Mouse (Mus musculus) inflammation-experienced regulatory T-cells, adult 6 months (primary cell): ENCODE data around the gene Slc35f6. TPM values are rescaled to one million over a fixed set of nuclear protein-coding genes. Genes with fewer than 3 reads are reported as not detected.
A peak's percentile ranks its signal among the peaks of the same experiment; 100 is the strongest.

ENCODE experiments used
- ATAC-seq: one replicate; pipeline ENCODE4 v1.8.0; 2017
- polyA plus RNA-seq, 3 experiments: library from polyadenylated mRNA; unstranded; fragments of 100-300 nt; shearing (Covaris generic); gene quantifications; one replicate each; pipeline ENCODE4 v1.2.1; 2017

Gene Slc35f6
- polyA plus RNA-seq, 3 experiments from 2014 or later = 13.9 to 16.4 (median 14.8) TPM

GRCm38 (mm10) chr5:30621844-30622176 lies 25.9 kb upstream of the Slc35f6 start:
- no peak for ATAC-seq

DNA sequence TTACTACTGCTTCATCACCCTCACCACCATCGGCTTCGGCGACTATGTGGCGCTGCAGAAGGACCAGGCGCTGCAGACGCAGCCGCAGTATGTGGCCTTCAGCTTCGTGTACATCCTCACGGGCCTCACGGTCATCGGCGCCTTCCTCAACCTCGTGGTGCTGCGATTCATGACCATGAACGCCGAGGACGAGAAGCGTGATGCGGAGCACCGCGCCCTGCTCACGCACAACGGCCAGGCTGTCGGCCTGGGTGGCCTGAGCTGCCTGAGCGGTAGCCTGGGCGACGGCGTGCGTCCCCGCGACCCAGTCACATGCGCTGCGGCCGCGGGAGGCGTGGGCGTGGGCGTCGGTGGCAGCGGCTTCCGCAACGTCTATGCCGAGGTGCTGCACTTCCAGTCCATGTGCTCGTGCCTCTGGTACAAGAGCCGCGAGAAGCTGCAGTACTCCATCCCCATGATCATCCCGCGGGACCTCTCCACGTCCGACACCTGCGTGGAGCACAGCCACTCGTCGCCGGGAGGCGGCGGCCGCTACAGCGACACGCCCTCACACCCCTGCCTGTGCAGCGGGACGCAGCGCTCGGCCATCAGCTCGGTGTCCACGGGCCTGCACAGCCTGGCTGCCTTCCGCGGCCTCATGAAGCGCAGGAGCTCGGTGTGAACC lies 25.4 kb upstream of the Slc35f6 start:
- ATAC-seq = peak; percentile 35

DNA sequence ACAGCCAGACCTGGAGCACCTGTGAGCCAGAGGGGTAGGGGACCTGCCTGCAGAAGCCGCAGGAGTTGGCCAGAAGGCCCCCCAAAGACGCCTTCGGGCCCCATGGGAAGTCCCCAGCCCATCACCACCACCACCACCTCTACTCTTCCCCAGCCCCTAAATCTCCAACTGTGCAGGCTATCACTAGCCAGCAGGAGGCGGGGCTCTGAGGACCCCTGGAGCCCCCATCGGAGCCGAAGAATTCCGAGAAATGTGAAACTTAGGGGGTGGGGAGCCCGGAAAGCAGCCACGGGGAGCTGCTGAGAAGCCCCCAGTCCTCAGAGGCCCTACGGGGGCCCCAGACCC lies 24.9 kb upstream of the Slc35f6 start:
- no peak for ATAC-seq

DNA sequence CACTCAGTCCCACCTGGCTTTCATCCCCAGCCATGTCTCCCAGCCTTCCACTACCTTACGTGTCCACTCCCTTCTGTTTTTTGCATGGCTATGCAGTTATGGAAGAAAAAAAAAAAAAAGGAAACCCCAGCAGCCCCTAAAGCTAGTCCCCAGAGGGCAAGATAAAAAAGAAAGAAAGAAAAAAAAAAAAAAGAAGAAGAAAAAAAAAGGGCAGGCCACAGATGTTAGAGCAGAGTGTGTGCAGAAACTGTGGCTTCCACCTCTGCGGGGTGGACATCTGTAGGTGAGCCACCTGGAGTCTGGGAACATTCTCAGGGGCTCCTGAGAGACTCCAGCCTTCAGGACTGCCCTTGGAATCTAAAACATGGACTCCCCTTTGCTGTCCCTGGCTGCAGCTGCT lies 24.4 kb upstream of the Slc35f6 start:
- no peak for ATAC-seq

DNA sequence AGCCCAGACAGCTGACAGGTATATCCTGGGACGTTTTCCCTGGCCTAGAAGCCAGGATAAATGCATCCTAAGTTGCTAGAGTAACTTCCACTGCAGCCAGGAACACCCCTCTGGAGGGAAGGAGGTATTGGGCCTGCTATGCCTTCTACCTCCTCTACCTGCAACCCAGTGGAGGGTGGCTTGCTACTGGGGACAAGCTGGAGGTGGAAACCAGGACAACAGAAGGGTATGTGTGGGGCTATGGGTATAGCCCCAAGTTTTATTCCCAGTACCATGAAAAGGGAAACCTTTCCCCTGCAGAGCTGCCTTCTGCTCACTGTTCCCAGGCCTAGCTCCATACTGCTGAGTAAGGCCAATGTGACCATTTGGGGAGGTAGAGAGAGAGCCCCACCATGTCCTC lies 23.4 kb upstream of the Slc35f6 start:
- no peak for ATAC-seq

- ATAC-seq = no peak
Observed at GRCm38 (mm10) chr5:30624908-30625307, 22.8 kb upstream of the Slc35f6 start.

DNA sequence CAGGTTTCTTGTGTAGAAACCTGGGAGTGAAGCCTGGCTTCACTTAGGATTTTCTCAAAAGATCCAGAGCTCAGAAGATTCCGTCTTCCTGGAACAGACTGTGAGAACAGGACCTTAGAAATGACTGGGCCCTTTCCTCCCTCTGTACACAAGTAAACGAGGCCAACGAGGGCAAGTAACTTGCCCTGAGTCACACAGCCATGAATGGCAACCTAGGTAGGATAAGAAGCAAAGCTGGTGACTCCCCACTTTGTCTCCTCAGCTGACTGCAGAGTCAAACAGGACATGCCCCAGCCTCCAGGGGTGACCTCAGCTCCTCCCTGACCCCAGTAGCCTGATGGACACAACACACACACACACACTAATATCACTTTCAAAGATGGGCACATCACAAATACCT lies 22.4 kb upstream of the Slc35f6 start:
- ATAC-seq = no peak

GRCm38 (mm10) chr5:30626331-30627105 lies 21.2 kb upstream of the Slc35f6 start:
- no peak for ATAC-seq

GRCm38 (mm10) chr5:30628511-30628910 lies 19.2 kb upstream of the Slc35f6 start:
- no peak for ATAC-seq

DNA sequence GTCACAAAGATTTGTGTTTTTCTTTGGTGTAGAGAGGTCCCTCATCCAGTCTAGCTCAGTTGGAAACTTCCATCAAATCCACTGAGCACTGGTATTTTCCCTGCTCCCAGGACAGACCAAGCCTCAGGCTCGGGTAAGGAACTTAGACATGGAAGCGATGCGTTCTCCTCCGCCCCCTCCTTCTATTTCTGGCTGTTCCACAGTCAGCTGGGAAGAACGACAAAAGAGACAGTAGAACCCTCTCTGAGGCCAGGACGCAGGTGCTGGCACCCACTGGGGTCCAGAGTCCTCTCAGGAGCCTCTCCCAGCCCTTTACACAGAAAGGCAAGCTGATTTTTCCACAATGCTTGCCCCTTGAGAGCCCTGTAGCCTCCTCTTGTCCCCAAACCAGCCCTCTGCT lies 17.3 kb upstream of the Slc35f6 start:
- ATAC-seq = no peak

- no peak for ATAC-seq
Observed at GRCm38 (mm10) chr5:30632134-30632533, 15.6 kb upstream of the Slc35f6 start.

GRCm38 (mm10) chr5:30636994-30637393 lies 10.7 kb upstream of the Slc35f6 start:
- ATAC-seq = no peak

DNA sequence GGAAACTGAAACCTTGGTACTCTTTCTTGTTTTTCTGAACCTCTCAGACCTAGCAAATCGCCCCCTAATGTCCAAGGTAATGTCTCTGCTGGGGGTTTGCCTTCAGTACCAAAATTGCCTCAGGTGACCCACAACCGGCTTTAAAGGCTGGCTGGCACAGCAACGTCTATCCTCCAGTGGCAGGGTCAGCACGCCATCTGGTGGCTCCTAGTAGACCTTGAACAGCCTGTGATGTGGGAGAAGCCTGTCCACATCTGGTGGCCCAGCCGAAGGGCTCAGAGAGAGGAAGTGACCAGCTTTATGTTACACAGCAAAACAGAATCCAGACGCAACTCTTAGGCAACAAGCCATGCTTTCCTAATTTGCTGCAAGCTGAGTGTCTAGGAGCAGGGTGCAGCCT lies 9.7 kb upstream of the Slc35f6 start:
- no peak for ATAC-seq

DNA sequence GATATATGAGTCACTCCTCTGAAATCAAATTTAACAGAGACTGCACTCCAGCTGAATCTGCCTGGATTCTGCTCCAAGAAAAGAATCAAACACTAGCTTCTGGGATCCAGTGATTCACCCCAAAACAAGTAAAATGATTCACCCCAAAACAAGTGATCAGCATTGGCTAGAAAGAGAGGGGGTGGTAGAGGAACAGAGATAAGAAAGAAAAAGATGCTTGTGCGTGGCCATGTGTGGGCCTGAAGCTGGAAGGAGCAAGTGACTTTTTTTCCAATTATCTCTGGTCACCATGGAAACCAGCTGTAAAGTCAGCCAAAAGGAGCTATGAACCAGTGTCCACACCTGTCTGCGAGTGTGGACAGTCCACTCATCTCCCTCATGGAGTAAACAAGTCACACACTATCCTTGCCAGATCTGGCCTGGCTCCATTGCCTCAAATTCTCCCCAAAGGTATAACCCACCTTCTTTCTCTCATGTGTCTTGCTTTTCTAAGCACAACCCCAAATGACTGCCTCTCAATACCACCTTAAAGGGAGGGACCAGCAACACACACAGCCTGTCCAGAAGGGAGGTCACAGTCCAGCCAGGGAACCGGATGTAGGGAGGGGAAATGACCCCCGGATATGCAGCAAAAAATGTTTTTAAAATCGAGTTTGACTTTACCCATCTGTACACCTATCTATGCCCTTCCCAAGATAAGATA lies 4.1 kb upstream of the Slc35f6 start:
- ATAC-seq = no peak

DNA sequence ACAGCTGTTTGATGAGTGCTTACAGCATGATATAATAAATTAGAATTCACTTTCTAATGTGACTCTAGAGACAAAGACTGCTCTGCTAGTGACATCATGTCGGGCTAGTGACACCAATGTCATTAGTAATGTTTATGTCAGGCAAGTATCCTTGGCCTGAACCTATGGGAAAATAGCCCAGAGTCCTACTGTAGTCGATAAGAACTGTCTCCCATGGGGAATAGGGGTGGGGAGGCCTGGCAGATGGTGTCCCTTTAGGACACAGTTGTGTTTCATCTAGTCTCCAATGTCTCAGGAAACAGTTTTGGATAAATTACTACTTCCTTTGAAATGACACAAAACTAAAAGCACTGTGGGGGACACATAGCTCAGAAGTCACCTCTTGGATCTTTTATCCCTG lies 1.7 kb upstream of the Slc35f6 start:
- no peak for ATAC-seq

DNA sequence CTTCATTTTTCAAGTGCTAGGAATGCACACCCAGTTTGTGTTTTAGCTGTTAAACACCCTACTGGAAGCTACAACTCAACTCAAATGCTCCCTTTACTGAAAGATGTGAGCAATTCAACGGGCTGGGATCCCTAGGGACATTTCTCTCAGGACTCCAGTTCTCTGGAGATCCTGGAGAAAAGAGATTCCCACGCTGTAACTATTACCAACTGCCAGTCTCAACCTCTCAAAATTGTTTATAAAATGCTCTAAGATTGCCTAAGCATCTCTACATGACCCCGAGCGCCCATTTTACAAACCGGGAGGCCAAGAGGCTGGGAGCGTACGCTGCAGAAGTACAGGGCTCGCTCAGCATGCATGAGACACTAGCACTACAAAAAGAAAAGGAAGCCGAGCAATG lies 337 bp upstream of the Slc35f6 start:
- ATAC-seq = no peak

DNA sequence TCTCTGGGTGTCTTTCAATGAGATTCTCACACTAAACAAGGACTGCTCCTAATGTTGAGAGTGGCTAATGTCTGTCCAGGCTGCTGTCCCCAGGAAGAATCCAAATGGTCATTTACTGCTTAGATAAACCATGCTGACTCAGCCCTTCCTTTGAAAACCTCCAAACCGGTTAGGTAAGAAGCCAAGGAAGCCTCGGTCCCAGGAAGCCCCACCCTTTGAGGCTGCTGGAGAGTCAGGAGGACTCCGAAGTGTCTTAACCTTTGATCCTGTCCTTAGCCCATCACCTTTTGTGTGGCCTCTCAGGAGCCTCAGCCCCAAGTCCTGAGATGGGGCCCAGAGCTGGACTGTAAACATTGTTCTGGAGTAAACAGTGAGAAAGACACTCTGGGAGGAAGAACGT lies 1.8 kb downstream of the Slc35f6 start:
- no peak for ATAC-seq

- ATAC-seq = no peak
Observed at GRCm38 (mm10) chr5:30650756-30651155, 3.0 kb downstream of the Slc35f6 start.

DNA sequence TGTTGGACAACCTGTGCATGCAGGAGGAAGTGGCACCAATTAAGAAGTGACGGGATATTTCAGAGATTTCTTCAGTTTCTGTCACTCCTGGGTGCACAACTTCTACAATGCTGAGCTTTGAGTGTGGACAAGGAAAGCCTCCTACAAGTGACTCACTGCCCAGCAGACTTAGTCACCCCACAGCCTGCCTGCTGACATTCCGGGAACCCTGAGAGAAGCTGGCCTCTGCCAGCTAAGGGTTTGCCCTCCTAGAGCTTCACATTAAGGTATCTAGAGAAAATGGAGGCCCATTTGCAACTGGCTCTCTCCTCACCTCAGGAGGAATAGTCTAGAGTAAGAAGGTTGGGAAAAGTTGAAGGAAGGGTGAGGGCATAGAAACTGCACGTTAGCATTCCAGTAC lies 3.8 kb downstream of the Slc35f6 start:
- no peak for ATAC-seq

GRCm38 (mm10) chr5:30653246-30653645 lies 5.5 kb downstream of the Slc35f6 start:
- ATAC-seq = no peak

- ATAC-seq = no peak
Observed at GRCm38 (mm10) chr5:30655042-30655441, 7.3 kb downstream of the Slc35f6 start.

DNA sequence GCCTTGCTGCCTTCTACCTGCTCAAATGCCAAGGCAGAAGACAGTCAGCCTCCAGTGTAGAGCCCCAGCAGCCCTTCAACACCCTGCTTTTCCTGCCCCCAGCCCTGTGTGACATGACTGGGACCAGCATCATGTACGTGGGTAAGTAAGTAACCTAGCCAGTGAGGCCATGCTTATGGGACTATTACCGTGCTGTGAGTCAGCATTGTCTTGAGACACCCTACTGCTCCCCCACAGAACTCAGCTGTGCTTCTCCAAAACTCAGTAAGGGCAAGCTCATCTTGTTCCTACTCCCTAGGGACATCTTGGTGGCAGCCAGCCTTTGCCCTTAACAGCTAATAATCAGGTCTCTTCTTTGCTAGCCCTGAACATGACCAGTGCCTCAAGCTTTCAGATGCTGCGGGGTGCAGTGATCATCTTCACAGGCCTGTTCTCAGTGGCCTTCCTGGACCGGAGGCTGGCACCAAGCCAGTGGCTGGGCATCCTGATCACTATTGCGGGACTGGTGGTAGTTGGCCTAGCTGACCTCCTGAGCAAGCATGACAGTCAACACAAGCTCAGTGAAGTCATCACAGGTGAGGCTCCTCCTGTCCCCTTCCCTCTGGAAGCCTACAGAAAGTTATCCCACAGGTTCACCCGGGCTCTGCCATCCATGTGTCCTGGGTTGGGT lies 7.9 kb downstream of the Slc35f6 start:
- ATAC-seq = no peak

DNA sequence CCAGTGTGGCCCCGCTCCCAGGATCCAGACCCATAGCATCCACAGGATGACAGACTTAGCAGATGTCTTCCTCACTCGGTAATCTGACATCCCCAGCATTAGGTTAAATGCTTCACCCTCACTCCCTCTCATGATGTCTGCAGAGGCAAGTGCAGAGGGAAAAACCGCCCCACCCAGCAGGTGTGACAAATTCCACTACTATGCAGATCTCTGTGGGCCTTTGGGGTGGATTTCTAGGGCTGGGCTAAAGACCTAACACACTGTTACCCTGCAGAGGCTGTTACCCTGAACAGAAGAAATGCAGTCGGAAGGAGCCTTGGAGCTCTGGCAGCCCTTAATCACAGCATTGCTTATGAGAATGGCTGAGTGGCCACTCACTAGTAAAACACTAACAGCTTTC lies 11.3 kb downstream of the Slc35f6 start:
- no peak for ATAC-seq

- ATAC-seq = no peak
Observed at GRCm38 (mm10) chr5:30660278-30660677, 12.5 kb downstream of the Slc35f6 start.
